Comparison of ENCODE assay signal across 26 mouse cellular contexts in genomic region chr5:30494606-30495005, GRCm38 (mm10). TPM values are rescaled to one million over a fixed set of nuclear protein-coding genes. Genes with fewer than 3 reads are reported as not detected.
DNase-seq lines count a peak whose midpoint lies in the region; ATAC-seq and TF ChIP-seq lines count a peak whose summit lies in the region.
"Had no signal": no experiment of that assay in that cellular context is flagged by ENCODE, and none has a peak within 500 bp of the region (broad histone marks: within the 10 kb centered on the region; RNA-seq: fewer than 3 reads in every experiment).

No protein-coding gene starts in this region.

- H3K27ac ChIP-seq in CH12.LX (ENCODE audit: insufficient read depth, low read depth): no peak overlapping the region
- H3K27ac ChIP-seq in embryonic facial prominence, embryonic 15.5 days (replicated peaks): no peak overlapping the region
- H3K27ac ChIP-seq in stomach, embryonic 15.5 days: peak overlapping the region; percentile 37; the same call in 1 of the 2 replicates
- no peak overlapping the region for H3K27ac ChIP-seq in forebrain, embryonic 15.5 days (replicated peaks)
- H3K27ac ChIP-seq: forebrain, embryonic 12.5 days; hindbrain, embryonic 12.5 days had no signal

- dilution Hi-C loops in CH12.LX (cut with MboI; ENCODE audit: extremely low pct_ligation_motif_present, extremely low pct_unique_long_range_greater_than_20kb, low sequenced_read_pairs): no loop called here

- H3K9me3 ChIP-seq in CH12.LX (replicated peaks; ENCODE audit: low read length): no peaks in the 10 kb centered on the region
- no peaks in the 10 kb centered on the region for H3K9me3 ChIP-seq in embryonic facial prominence, embryonic 15.5 days (replicated peaks)
- H3K9me3 ChIP-seq in stomach, embryonic 15.5 days: no peaks in the 10 kb centered on the region
- no peaks in the 10 kb centered on the region for H3K9me3 ChIP-seq in forebrain, embryonic 15.5 days
- H3K9me3 ChIP-seq: forebrain, embryonic 12.5 days; G1E; heart, embryonic 12.5 days; hindbrain, embryonic 12.5 days had no signal

- H3K9ac ChIP-seq in CH12.LX (ENCODE audit: insufficient read depth, low read depth): no peak overlapping the region
- no peak overlapping the region for H3K9ac ChIP-seq in embryonic facial prominence, embryonic 15.5 days
- H3K9ac ChIP-seq in stomach, embryonic 15.5 days: no peak overlapping the region
- H3K9ac ChIP-seq in forebrain, embryonic 15.5 days (replicated peaks): no peak overlapping the region
- H3K9ac ChIP-seq: forebrain, embryonic 12.5 days; forebrain, postnatal 0 days; heart, embryonic 12.5 days; hindbrain, embryonic 12.5 days had no signal

- no peak overlapping the region for H3K4me3 ChIP-seq in CH12.LX (replicated peaks in 1 of 3; ENCODE audit: low read depth in 2 of 3, low read length in 2 of 3, poor library complexity in 1 of 3)
- no peak overlapping the region for H3K4me3 ChIP-seq in embryonic facial prominence, embryonic 15.5 days (replicated peaks)
- H3K4me3 ChIP-seq in stomach, embryonic 15.5 days (replicated peaks): no peak overlapping the region
- no peak overlapping the region for H3K4me3 ChIP-seq in forebrain, embryonic 15.5 days
- H3K4me3 ChIP-seq: forebrain, embryonic 12.5 days; heart, embryonic 12.5 days; hindbrain, embryonic 12.5 days had no signal

- WGBS in embryonic facial prominence, embryonic 15.5 days: 35% methylated on average over 7 of the region's 7 CpGs
- WGBS in stomach, embryonic 15.5 days: 52% methylated on average over 7 of the region's 7 CpGs
- WGBS in forebrain, embryonic 15.5 days: 83% methylated on average over 7 of the region's 7 CpGs

- no peak for TF ChIP-seq CTCF in CH12.LX (conservative IDR thresholded peaks at IDR 0.05 in 1 of 2, IDR thresholded peaks at IDR 0.05 in 1 of 2; ENCODE audit: low read depth in 2 of 2, low read length in 2 of 2)

- no peak for DNase-seq in CH12.LX (ENCODE audit: extremely low read depth)
- DNase-seq in NIH3T3 (ENCODE audit: low read depth): peak; percentile 70
- DNase-seq in cerebellum, adult 9-11 months: no peak
- no peak for DNase-seq in heart, adult 11 months
- DNase-seq: adrenal gland, postnatal 10 days; cerebellum, adult 11 months; cerebellum, adult 8-10 months; cerebellum, postnatal 36 days; forebrain, postnatal 0 days; gastrocnemius, postnatal 14 days; heart, postnatal 4 days had no signal

- 0 out of 2 replicates have a peak overlapping the region, but pooled peaks have one; percentile 10 for H3K4me2 ChIP-seq in CH12.LX (ENCODE audit: insufficient read depth, low read depth, poor library complexity, severe bottlenecking)
- H3K4me2 ChIP-seq in embryonic facial prominence, embryonic 15.5 days (replicated peaks): no peak overlapping the region
- H3K4me2 ChIP-seq in stomach, embryonic 15.5 days: no peak overlapping the region
- H3K4me2 ChIP-seq in forebrain, embryonic 15.5 days (replicated peaks): no peak overlapping the region
- H3K4me2 ChIP-seq: forebrain, embryonic 12.5 days; heart, embryonic 12.5 days; hindbrain, embryonic 12.5 days had no signal

- peaks cover 26% of the 10 kb centered on the region for H3K27me3 ChIP-seq in CH12.LX (replicated peaks)
- no peaks in the 10 kb centered on the region for H3K27me3 ChIP-seq in embryonic facial prominence, embryonic 15.5 days
- H3K27me3 ChIP-seq in stomach, embryonic 15.5 days (replicated peaks): no peaks in the 10 kb centered on the region
- no peaks in the 10 kb centered on the region for H3K27me3 ChIP-seq in forebrain, embryonic 15.5 days
- H3K27me3 ChIP-seq: heart, embryonic 12.5 days had no signal

- no peak for TF ChIP-seq RAD21 in CH12.LX (IDR thresholded peaks at IDR 0.05; ENCODE audit: low read depth, low read length)

- TF ChIP-seq POLR2A in CH12.LX (IDR thresholded peaks at IDR 0.05; ENCODE audit: low read depth, low read length): no peak

- no peak for TF ChIP-seq EP300 in CH12.LX (IDR thresholded peaks at IDR 0.05; ENCODE audit: low read length)

- ATAC-seq in embryonic facial prominence, embryonic 15.5 days (ENCODE audit: insufficient number of reproducible peaks, low FRiP score, low TSS enrichment, low read depth): peak; percentile 64; the same call in 1 of the 2 replicates
- ATAC-seq in stomach, embryonic 15.5 days (ENCODE audit: insufficient read depth, low FRiP score, low read depth): no peak
- ATAC-seq in forebrain, embryonic 15.5 days (replicated peaks): no peak
- ATAC-seq: forebrain, postnatal 0 days; hindbrain, embryonic 16.5 days; inflammation-experienced regulatory T-cells, adult 6 months; intestine, postnatal 0 days had no signal

- in situ Hi-C loops in CH12.LX (cut with MboI; ENCODE audit: low pct_ligation_motif_present, low pct_unique_long_range_greater_than_20kb, low sequenced_read_pairs): no loop called here

- peaks cover 0 to 6% of the 10 kb centered on the region in 2 experiments; a peak in 1 of 4 replicates for H3K4me1 ChIP-seq in CH12.LX (ENCODE audit: control insufficient read depth in 1 of 2, insufficient read depth in 2 of 2)
- H3K4me1 ChIP-seq in embryonic facial prominence, embryonic 15.5 days: peaks cover 15% of the 10 kb centered on the region
- H3K4me1 ChIP-seq in stomach, embryonic 15.5 days: peaks cover 6% of the 10 kb centered on the region; the same call in 1 of the 2 replicates
- H3K4me1 ChIP-seq in forebrain, embryonic 15.5 days: no peaks in the 10 kb centered on the region
- H3K4me1 ChIP-seq: forebrain, embryonic 12.5 days; hindbrain, embryonic 12.5 days had no signal

- H3K36me3 ChIP-seq in CH12.LX (replicated peaks in 1 of 2; ENCODE audit: control insufficient read depth in 1 of 2, insufficient read depth in 1 of 2, low read length in 1 of 2): no peaks in the 10 kb centered on the region
- H3K36me3 ChIP-seq in embryonic facial prominence, embryonic 15.5 days: no peaks in the 10 kb centered on the region
- H3K36me3 ChIP-seq in stomach, embryonic 15.5 days: no peaks in the 10 kb centered on the region
- H3K36me3 ChIP-seq in forebrain, embryonic 15.5 days: no peaks in the 10 kb centered on the region
- H3K36me3 ChIP-seq: forebrain, embryonic 12.5 days; G1E; heart, embryonic 12.5 days; hindbrain, embryonic 12.5 days had no signal

- H3K79me2 ChIP-seq in CH12.LX (replicated peaks; ENCODE audit: control insufficient read depth, extremely low read depth, insufficient read depth, poor library complexity, severe bottlenecking): no peaks in the 10 kb centered on the region

TF ChIP-seq in CH12.LX, 34 proteins besides CTCF, POLR2A, EP300 and RAD21:
- no peak for TF ChIP-seq CHD1 (IDR thresholded peaks at IDR 0.05; ENCODE audit: low read depth, low read length)
- no peak for TF ChIP-seq ELF1 (IDR thresholded peaks at IDR 0.05; ENCODE audit: low read depth, low read length)
- no peak for TF ChIP-seq KAT2A (IDR thresholded peaks at IDR 0.05; ENCODE audit: insufficient replicate concordance, low read length)
- TF ChIP-seq ZNF384 (IDR thresholded peaks at IDR 0.05; ENCODE audit: low read depth, low read length): no peak

RNA-seq across cellular contexts. Expression of gene 1700001C02Rik, which starts 28.8 kb away (rescaled TPM):
- total RNA-seq in CH12.LX (2012; rRNA removed): not detected in 2 replicates
- not detected in 2 replicates for total RNA-seq in CH12.LX (2014; rRNA removed)
- polyA plus RNA-seq in CH12.LX (2012; ENCODE audit: insufficient read length, low read depth): not detected in 2 replicates
- polyA plus RNA-seq in embryonic facial prominence, embryonic 15.5 days (2015; fragmentation: Nextera tagmentation; extraction: Ambion mirVana): 6.7 and 19.1 TPM in 2 replicates
- 0.27 TPM in 1 of 2 replicates, not detected in the other for polyA plus RNA-seq in stomach, embryonic 15.5 days (2015; fragmentation: Nextera tagmentation; extraction: Ambion mirVana)
- 0.56 and 1.5 TPM in 2 replicates for polyA plus RNA-seq in forebrain, embryonic 15.5 days (2015; fragmentation: Nextera tagmentation; extraction: Ambion mirVana)
- total RNA-seq: adrenal gland, postnatal 10 days; adrenal gland, postnatal 4 days; G1E; gastrocnemius, adult 18-20 months; gastrocnemius, postnatal 14 days; heart, adult 8-10 months; heart, postnatal 4 days had no signal
- polyA plus RNA-seq: forebrain, embryonic 12.5 days; G1E; heart, embryonic 12.5 days; inflammation-experienced regulatory T-cells, adult 6 months; intestine, postnatal 0 days had no signal

RNA-seq across cellular contexts. Expression of gene Otof, which starts 32.9 kb away (rescaled TPM):
- total RNA-seq in CH12.LX (2012; rRNA removed) (0.04 TPM in 2 replicates), CH12.LX (2014; rRNA removed) (not detected in 2 replicates)
- 0.07 TPM in 2 replicates for polyA plus RNA-seq in CH12.LX (2012; ENCODE audit: insufficient read length, low read depth)
- polyA plus RNA-seq in embryonic facial prominence, embryonic 15.5 days (2015; fragmentation: Nextera tagmentation; extraction: Ambion mirVana): 0.91 and 1.2 TPM in 2 replicates
- 0.37 and 0.40 TPM in 2 replicates for polyA plus RNA-seq in stomach, embryonic 15.5 days (2015; fragmentation: Nextera tagmentation; extraction: Ambion mirVana)
- polyA plus RNA-seq in forebrain, embryonic 15.5 days (2015; fragmentation: Nextera tagmentation; extraction: Ambion mirVana): 2.0 and 2.1 TPM in 2 replicates
- polyA plus RNA-seq: G1E; inflammation-experienced regulatory T-cells, adult 6 months had no signal

RNA-seq across cellular contexts. Expression of gene Cib4, which starts 51.0 kb away (rescaled TPM):
- total RNA-seq in CH12.LX (2012; rRNA removed) (not detected in 2 replicates), CH12.LX (2014; rRNA removed) (not detected in 2 replicates)
- polyA plus RNA-seq in CH12.LX (2012; ENCODE audit: insufficient read length, low read depth): not detected in 2 replicates
- 0.29 TPM in 1 of 2 replicates, not detected in the other for polyA plus RNA-seq in embryonic facial prominence, embryonic 15.5 days (2015; fragmentation: Nextera tagmentation; extraction: Ambion mirVana)
- polyA plus RNA-seq in stomach, embryonic 15.5 days (2015; fragmentation: Nextera tagmentation; extraction: Ambion mirVana): not detected in 2 replicates
- not detected in 2 replicates for polyA plus RNA-seq in forebrain, embryonic 15.5 days (2015; fragmentation: Nextera tagmentation; extraction: Ambion mirVana)
- total RNA-seq: forebrain, postnatal 0 days; G1E; gastrocnemius, adult 18-20 months; gastrocnemius, postnatal 14 days; heart, adult 8-10 months; heart, postnatal 4 days had no signal
- polyA plus RNA-seq: brain, embryonic 14.5 days; forebrain, embryonic 12.5 days; forebrain, postnatal 0 days; G1E; heart, embryonic 12.5 days; heart, embryonic 16.5 days; hindbrain, embryonic 12.5 days; hindbrain, embryonic 16.5 days; inflammation-experienced regulatory T-cells, adult 6 months; intestine, postnatal 0 days had no signal
